Mouse (Mus musculus) kidney, postnatal 0 days (tissue): ENCODE results near the gene Gm12695. TPM values are rescaled to one million over a fixed set of nuclear protein-coding genes. Genes with fewer than 3 reads are reported as not detected.

Source experiments
- ATAC-seq: fragments of 200-750 bp; cut with Nextera tagmentation; replicated peaks from 2 replicates; pipeline ENCODE4 v1.8.0; 2017; ENCODE audit warnings: low read depth, moderate number of reproducible peaks, moderate TSS enrichment, moderate library complexity; ENCODE audit not compliant: low FRiP score
- DNase-seq: peaks from one replicate; pipeline ENCODE4 v3.0.0-alpha.2; 2016; ENCODE audit warnings: low spot score
- H3K27ac ChIP-seq: fragments of 300-500 bp; sonication (generic); 2 replicates; pipeline ENCODE4 v1.5.1; 2014; ENCODE audit warnings: mild to moderate bottlenecking
- H3K27me3 ChIP-seq: fragments of 300-500 bp; sonication (generic); 2 replicates; pipeline ENCODE4 v1.6.1; 2014; ENCODE audit warnings: low read length, mixed read lengths; ENCODE audit not compliant: insufficient read depth
- H3K36me3 ChIP-seq: fragments of 300-500 bp; sonication (generic); 2 replicates; pipeline ENCODE4 v1.6.1; 2014; ENCODE audit warnings: low read length, mixed read lengths; ENCODE audit not compliant: insufficient read depth
- H3K4me1 ChIP-seq: fragments of 300-500 bp; sonication (generic); replicated peaks from 2 replicates; pipeline ENCODE4 v1.6.1; 2014; ENCODE audit warnings: antibody characterized with exemption, low read length, mixed read lengths; ENCODE audit not compliant: insufficient read depth
- H3K4me2 ChIP-seq: fragments of 300-500 bp; sonication (generic); 2 replicates; pipeline ENCODE4 v1.6.1; 2014; ENCODE audit warnings: mild to moderate bottlenecking, low read length, moderate library complexity, mixed read lengths
- H3K4me3 ChIP-seq: fragments of 300-500 bp; sonication (generic); replicated peaks from 2 replicates; pipeline ENCODE4 v1.5.1; 2014; ENCODE audit warnings: low read depth, low read length
- H3K9ac ChIP-seq: fragments of 300-500 bp; sonication (generic); 2 replicates; pipeline ENCODE4 v1.6.1; 2014; ENCODE audit warnings: low read depth, low read length
- H3K9me3 ChIP-seq: fragments of 300-500 bp; sonication (generic); replicated peaks from 2 replicates; pipeline ENCODE4 v1.6.1; 2016; ENCODE audit warnings: low read length, inconsistent platforms, mixed read lengths
- CTCF ChIP-seq: IDR thresholded peaks from 2 replicates; pipeline ENCODE4 v1.5.1; 2016; ENCODE audit warnings: antibody characterized with exemption, low read depth, mild to moderate bottlenecking, moderate library complexity
- WGBS: fragments of 180-500 bp; shearing (Covaris S2); extraction: QIAGEN DNeasy Blood & Tissue Kit; methylation state at CpG from one replicate; pipeline ENCODE4 v1.1.7; 2014; 5-methylcytosine and 5-hydroxymethylcytosine counted together
- polyA plus RNA-seq: library from polyadenylated mRNA; unstranded; fragments of >200 nt; fragmentation: Nextera tagmentation; extraction: Ambion mirVana; gene quantifications from 2 replicates; pipeline ENCODE4 v1.2.1, GENCODE M21; 2015

Gm12695 gene
- not detected in 2 replicates for polyA plus RNA-seq

GRCm38 (mm10) chr4:96785086-96785485 lies at the start of gene Gm12695:
Gene Gm12695 (minus strand): TSS chr4:96785186.
- TF ChIP-seq CTCF, result no peak

GRCm38 (mm10) chr4:96825540-96826045 lies 40.6 kb upstream of the Gm12695 start:
- H3K9ac ChIP-seq, result no peak overlapping the region
- no peaks in the 10 kb centered on the region for H3K36me3 ChIP-seq
- no peak for TF ChIP-seq CTCF
- ATAC-seq (no peak), DNase-seq (no peak)
- H3K4me1 ChIP-seq, result no peaks in the 10 kb centered on the region
- 79% methylated on average over 4 of the region's 4 CpGs for WGBS
- no peak overlapping the region for H3K4me2 ChIP-seq
- no peak overlapping the region for H3K27ac ChIP-seq
- H3K9me3 ChIP-seq, result no peaks in the 10 kb centered on the region
- H3K27me3 ChIP-seq, result no peaks in the 10 kb centered on the region
- H3K4me3 ChIP-seq, result no peak overlapping the region

More at GRCm38 (mm10) chr4:96785086-96785485, at the start of gene Gm12695:
- Histone ChIP-seq H3K27me3 (no peaks in the 10 kb centered on the region), H3K36me3 (no peaks in the 10 kb centered on the region), H3K9ac (no peak within 1 kb of the TSS), H3K9me3 (no peaks in the 10 kb centered on the region), H3K4me3 (no peak within 1 kb of the TSS), H3K4me1 (no peaks in the 10 kb centered on the region), H3K27ac (no peak within 1 kb of the TSS), H3K4me2 (no peak within 1 kb of the TSS)
- WGBS, result 89% methylated on average over 3 of the region's 3 CpGs
- no peak for DNase-seq
- ATAC-seq, result no peak

- no peaks in the 10 kb centered on the region for H3K4me1 ChIP-seq
- H3K27ac ChIP-seq, result no peak overlapping the region
- H3K36me3 ChIP-seq, result no peaks in the 10 kb centered on the region
- no peak overlapping the region for H3K9ac ChIP-seq
- TF ChIP-seq CTCF, result no peak
- DNase-seq, result no peak
- no peak overlapping the region for H3K4me3 ChIP-seq
- H3K27me3 ChIP-seq, result no peaks in the 10 kb centered on the region
- no peaks in the 10 kb centered on the region for H3K9me3 ChIP-seq
- no peak overlapping the region for H3K4me2 ChIP-seq
- WGBS, result 59% methylated on average over 6 of the region's 6 CpGs
- ATAC-seq, result no peak
Observed at GRCm38 (mm10) chr4:96806824-96807808, 22.1 kb upstream of the Gm12695 start.

- H3K4me1 ChIP-seq, result no peaks in the 10 kb centered on the region
- H3K9me3 ChIP-seq, result no peaks in the 10 kb centered on the region
- H3K4me3 ChIP-seq, result no peak overlapping the region
- no peak overlapping the region for H3K9ac ChIP-seq
- H3K27ac ChIP-seq, result no peak overlapping the region
- ATAC-seq (no peak), DNase-seq (peak; percentile 56)
- peak; percentile 70 for TF ChIP-seq CTCF
- no peaks in the 10 kb centered on the region for H3K27me3 ChIP-seq
- 42% methylated on average over 7 of the region's 7 CpGs for WGBS
- no peak overlapping the region for H3K4me2 ChIP-seq
- no peaks in the 10 kb centered on the region for H3K36me3 ChIP-seq
Observed at GRCm38 (mm10) chr4:96799380-96800157, 14.6 kb upstream of the Gm12695 start.

DNA sequence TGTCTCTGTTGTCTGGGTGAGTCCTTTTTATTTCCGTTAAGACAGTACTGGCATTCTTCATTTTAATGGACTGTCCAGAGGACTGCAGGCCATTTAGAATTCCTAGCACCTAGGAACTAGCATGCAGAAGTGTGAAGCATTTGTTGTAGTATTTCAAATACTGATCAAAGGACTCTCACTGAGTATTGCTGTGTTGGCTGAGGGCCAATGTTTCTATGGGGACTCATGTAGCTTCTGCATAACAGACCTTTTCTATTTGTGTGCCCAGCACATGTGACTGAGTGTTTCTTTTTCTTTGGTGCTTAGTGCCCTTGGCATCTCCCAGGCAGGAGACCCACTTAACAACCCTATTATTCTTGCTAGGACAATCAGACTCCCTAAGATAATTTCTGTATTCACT lies 12.6 kb upstream of the Gm12695 start:
- no peaks in the 10 kb centered on the region for H3K4me1 ChIP-seq
- no peak overlapping the region for H3K4me3 ChIP-seq
- WGBS, result 44% methylated on average over 1 of the region's 1 CpGs
- H3K9me3 ChIP-seq, result no peaks in the 10 kb centered on the region
- no peak overlapping the region for H3K9ac ChIP-seq
- no peak for DNase-seq
- no peaks in the 10 kb centered on the region for H3K27me3 ChIP-seq
- no peak for TF ChIP-seq CTCF
- H3K4me2 ChIP-seq, result no peak overlapping the region
- no peaks in the 10 kb centered on the region for H3K36me3 ChIP-seq
- no peak overlapping the region for H3K27ac ChIP-seq
- no peak for ATAC-seq

DNA sequence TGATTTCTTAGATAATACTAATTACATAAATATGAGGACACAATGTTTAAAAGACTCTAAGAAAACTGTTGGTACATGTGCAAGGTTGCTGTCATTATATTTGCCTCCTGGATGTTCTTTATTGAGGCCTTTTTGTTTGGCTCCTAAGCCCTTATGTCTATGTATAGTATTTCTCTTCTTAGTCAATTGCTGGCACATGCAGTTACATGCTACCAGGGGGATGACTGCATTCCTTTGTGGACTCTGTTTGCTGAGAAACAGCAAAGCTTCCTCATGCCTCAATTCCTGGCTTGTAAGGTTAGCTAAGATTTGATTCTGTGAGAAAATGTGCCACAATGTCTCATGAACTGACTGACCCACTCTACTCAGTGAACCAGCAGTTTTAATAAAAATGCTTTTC lies 6.3 kb upstream of the Gm12695 start:
- no peaks in the 10 kb centered on the region for H3K9me3 ChIP-seq
- no peak for ATAC-seq
- H3K27ac ChIP-seq, result no peak overlapping the region
- no peak for DNase-seq
- no peak overlapping the region for H3K4me2 ChIP-seq
- no peaks in the 10 kb centered on the region for H3K27me3 ChIP-seq
- H3K36me3 ChIP-seq, result no peaks in the 10 kb centered on the region
- TF ChIP-seq CTCF, result no peak
- H3K4me3 ChIP-seq, result no peak overlapping the region
- no peaks in the 10 kb centered on the region for H3K4me1 ChIP-seq
- H3K9ac ChIP-seq, result no peak overlapping the region
